In genomic region chr14:105127715-105128385, GRCm38 (mm10) we compare ENCODE assay signal across 14 mouse cellular contexts. TPM values are rescaled to one million over a fixed set of nuclear protein-coding genes. Genes with fewer than 3 reads are reported as not detected.
DNase-seq lines count a peak whose midpoint lies in the region; ATAC-seq and TF ChIP-seq lines count a peak whose summit lies in the region.
"Had no signal": no experiment of that assay in that cellular context is flagged by ENCODE, and none has a peak within 500 bp of the region (broad histone marks: within the 10 kb centered on the region; RNA-seq: fewer than 3 reads in every experiment).

No protein-coding gene starts in this region.

- peaks cover 8% of the 10 kb centered on the region; the same call in 1 of the 2 replicates for H3K36me3 ChIP-seq in hindbrain, postnatal 0 days (ENCODE audit: insufficient read depth, low read length)
- peaks cover 64% of the 10 kb centered on the region for H3K36me3 ChIP-seq in hindbrain, embryonic 14.5 days (replicated peaks; ENCODE audit: control insufficient read depth, insufficient read depth)
- H3K36me3 ChIP-seq in midbrain, embryonic 14.5 days (ENCODE audit: control insufficient read depth, insufficient read depth, low read length): peaks cover 58% of the 10 kb centered on the region
- peaks cover 90% of the 10 kb centered on the region for H3K36me3 ChIP-seq in midbrain, embryonic 10.5 days
- peaks cover 12% of the 10 kb centered on the region for H3K36me3 ChIP-seq in kidney, postnatal 0 days (ENCODE audit: insufficient read depth, low read length)

- ATAC-seq in hindbrain, postnatal 0 days: no peak
- ATAC-seq in hindbrain, embryonic 14.5 days (ENCODE audit: low FRiP score): no peak
- no peak for ATAC-seq in midbrain, embryonic 14.5 days (ENCODE audit: low FRiP score, low TSS enrichment)
- no peak for ATAC-seq in kidney, postnatal 0 days (replicated peaks; ENCODE audit: low FRiP score, low read depth)
- no peak for ATAC-seq in erythroblast, adult 5-6 weeks (replicated peaks; ENCODE audit: low FRiP score, poor library complexity, severe bottlenecking)

- peak; percentile 17; the same call in 1 of the 2 replicates for TF ChIP-seq CTCF in hindbrain, postnatal 0 days (IDR thresholded peaks at IDR 0.05; ENCODE audit: low read depth)
- peak; percentile 49 for TF ChIP-seq CTCF in kidney, postnatal 0 days (IDR thresholded peaks at IDR 0.05; ENCODE audit: low read depth)

- no peak overlapping the region for H3K4me3 ChIP-seq in hindbrain, postnatal 0 days (ENCODE audit: low read length)
- no peak overlapping the region for H3K4me3 ChIP-seq in hindbrain, embryonic 14.5 days (replicated peaks; ENCODE audit: low read length)
- H3K4me3 ChIP-seq in midbrain, embryonic 14.5 days (replicated peaks; ENCODE audit: low read depth, low read length): no peak overlapping the region
- no peak overlapping the region for H3K4me3 ChIP-seq in midbrain, embryonic 10.5 days
- no peak overlapping the region for H3K4me3 ChIP-seq in kidney, postnatal 0 days (replicated peaks; ENCODE audit: low read depth, low read length)
- H3K4me3 ChIP-seq: hindbrain, embryonic 13.5 days; limb, embryonic 15.5 days; myocyte had no signal

- H3K4me2 ChIP-seq in hindbrain, postnatal 0 days (ENCODE audit: low read depth, low read length): no peak overlapping the region
- no peak overlapping the region for H3K4me2 ChIP-seq in hindbrain, embryonic 14.5 days (replicated peaks)
- no peak overlapping the region for H3K4me2 ChIP-seq in midbrain, embryonic 14.5 days (ENCODE audit: low read length)
- H3K4me2 ChIP-seq in kidney, postnatal 0 days (ENCODE audit: low read length): no peak overlapping the region
- H3K4me2 ChIP-seq: hindbrain, embryonic 13.5 days; limb, embryonic 15.5 days had no signal

- H3K9me3 ChIP-seq in hindbrain, postnatal 0 days (ENCODE audit: low read length): no peaks in the 10 kb centered on the region
- no peaks in the 10 kb centered on the region for H3K9me3 ChIP-seq in hindbrain, embryonic 14.5 days (ENCODE audit: control insufficient read depth, low read length)
- H3K9me3 ChIP-seq in midbrain, embryonic 14.5 days (ENCODE audit: control insufficient read depth, low read length): no peaks in the 10 kb centered on the region
- H3K9me3 ChIP-seq in midbrain, embryonic 10.5 days (replicated peaks): no peaks in the 10 kb centered on the region
- no peaks in the 10 kb centered on the region for H3K9me3 ChIP-seq in kidney, postnatal 0 days (replicated peaks; ENCODE audit: low read length)
- H3K9me3 ChIP-seq: hindbrain, embryonic 13.5 days; limb, embryonic 15.5 days had no signal

- H3K27me3 ChIP-seq in hindbrain, postnatal 0 days (ENCODE audit: insufficient read depth, low read length): no peaks in the 10 kb centered on the region
- no peaks in the 10 kb centered on the region for H3K27me3 ChIP-seq in hindbrain, embryonic 14.5 days (ENCODE audit: control insufficient read depth, insufficient read depth, low read length)
- no peaks in the 10 kb centered on the region for H3K27me3 ChIP-seq in midbrain, embryonic 14.5 days (ENCODE audit: control insufficient read depth, insufficient read depth, low read length)
- no peaks in the 10 kb centered on the region for H3K27me3 ChIP-seq in midbrain, embryonic 10.5 days (ENCODE audit: low read depth, poor library complexity, severe bottlenecking)
- no peaks in the 10 kb centered on the region for H3K27me3 ChIP-seq in kidney, postnatal 0 days (ENCODE audit: insufficient read depth, low read length)
- H3K27me3 ChIP-seq: hindbrain, embryonic 13.5 days; limb, embryonic 15.5 days had no signal

- peak; percentile 53 for DNase-seq in hindbrain, postnatal 0 days (ENCODE audit: low spot score)
- DNase-seq in hindbrain, embryonic 14.5 days (ENCODE audit: low spot score): no peak
- DNase-seq in midbrain, embryonic 14.5 days: peak; percentile 57
- DNase-seq in midbrain, embryonic 10.5 days (ENCODE audit: low spot score): no peak
- DNase-seq in kidney, postnatal 0 days (ENCODE audit: low spot score): peak; percentile 13
- DNase-seq in cerebellum, adult 9-11 months: no peak
- no peak for DNase-seq in thymus, postnatal 10 days (ENCODE audit: low spot score in 2 of 2)
- DNase-seq: cerebellum, adult 18-20 months; right cerebral cortex, postnatal 25 days; thymus, adult 2 months had no signal

- no peak overlapping the region for H3K9ac ChIP-seq in hindbrain, postnatal 0 days (replicated peaks; ENCODE audit: low read length)
- no peak overlapping the region for H3K9ac ChIP-seq in hindbrain, embryonic 14.5 days
- no peak overlapping the region for H3K9ac ChIP-seq in midbrain, embryonic 14.5 days (replicated peaks; ENCODE audit: low read length)
- no peak overlapping the region for H3K9ac ChIP-seq in kidney, postnatal 0 days (ENCODE audit: low read depth, low read length)
- H3K9ac ChIP-seq: hindbrain, embryonic 13.5 days; limb, embryonic 15.5 days had no signal

- WGBS in hindbrain, postnatal 0 days: 84% methylated on average over 4 of the region's 4 CpGs
- WGBS in hindbrain, embryonic 14.5 days: 85% methylated on average over 4 of the region's 4 CpGs
- WGBS in midbrain, embryonic 14.5 days: 95% methylated on average over 4 of the region's 4 CpGs
- WGBS in midbrain, embryonic 10.5 days: 86% methylated on average over 4 of the region's 4 CpGs
- 86% methylated on average over 4 of the region's 4 CpGs for whole genome bisulfite sequencing in kidney, postnatal 0 days

- H3K27ac ChIP-seq in hindbrain, postnatal 0 days: no peak overlapping the region
- H3K27ac ChIP-seq in hindbrain, embryonic 14.5 days: no peak overlapping the region
- H3K27ac ChIP-seq in midbrain, embryonic 14.5 days (replicated peaks; ENCODE audit: low read depth, low read length): no peak overlapping the region
- H3K27ac ChIP-seq in midbrain, embryonic 10.5 days (replicated peaks): no peak overlapping the region
- H3K27ac ChIP-seq in kidney, postnatal 0 days: no peak overlapping the region
- H3K27ac ChIP-seq: hindbrain, embryonic 13.5 days; limb, embryonic 15.5 days had no signal

- no peaks in the 10 kb centered on the region for H3K4me1 ChIP-seq in hindbrain, postnatal 0 days (ENCODE audit: insufficient read depth, low read length)
- no peaks in the 10 kb centered on the region for H3K4me1 ChIP-seq in hindbrain, embryonic 14.5 days (replicated peaks; ENCODE audit: control insufficient read depth, insufficient read depth, low read length)
- H3K4me1 ChIP-seq in midbrain, embryonic 14.5 days (ENCODE audit: control insufficient read depth, insufficient read depth, low read length): no peaks in the 10 kb centered on the region
- H3K4me1 ChIP-seq in midbrain, embryonic 10.5 days: no peaks in the 10 kb centered on the region
- H3K4me1 ChIP-seq in kidney, postnatal 0 days (replicated peaks; ENCODE audit: insufficient read depth, low read length): no peaks in the 10 kb centered on the region
- H3K4me1 ChIP-seq: hindbrain, embryonic 13.5 days; limb, embryonic 15.5 days had no signal

RNA-seq across cellular contexts. Expression of gene Rbm26, which starts 49.3 kb away (rescaled TPM):
- total RNA-seq in hindbrain, postnatal 0 days (2014; rRNA removed): 32.9 and 35.9 TPM in 2 replicates
- polyA plus RNA-seq in hindbrain, postnatal 0 days (2015; fragmentation: Nextera tagmentation; extraction: Ambion mirVana): 30.6 and 34.5 TPM in 2 replicates
- polyA plus RNA-seq in hindbrain, embryonic 14.5 days (2014; fragmentation: Nextera tagmentation; extraction: Ambion mirVana): 34.6 and 40.4 TPM in 2 replicates
- polyA plus RNA-seq in midbrain, embryonic 14.5 days (2014; fragmentation: Nextera tagmentation; extraction: Ambion mirVana): 46.2 and 47.3 TPM in 2 replicates
- polyA plus RNA-seq in midbrain, embryonic 10.5 days (2016; fragmentation: Nextera tagmentation; extraction: Ambion mirVana): 32.4 and 32.9 TPM in 2 replicates
- polyA plus RNA-seq in kidney, postnatal 0 days (2015; fragmentation: Nextera tagmentation; extraction: Ambion mirVana): 33.0 and 33.1 TPM in 2 replicates
- total RNA-seq in erythroblast, adult 5-6 weeks (2015; ENCODE audit: low replicate concordance): 18.4 and 20.2 TPM in 2 replicates
- total RNA-seq in erythroblast, adult 5-6 weeks (2017; ENCODE audit: low replicate concordance): 25.5 and 26.3 TPM in 2 replicates

Comparison
In these comparisons a context has a peak if more than half of its experiments do, and no peak if none do; other contexts are left out.
1. DNase-seq: peak in hindbrain, postnatal 0 days (single experiment), midbrain, embryonic 14.5 days (single experiment) and kidney, postnatal 0 days (single experiment); none in hindbrain, embryonic 14.5 days (single experiment), midbrain, embryonic 10.5 days (single experiment), cerebellum, adult 9-11 months (single experiment) and thymus, postnatal 10 days (0 of 2).